Mouse (Mus musculus): ENCODE results near the gene Slc6a18. TPM values are rescaled to one million over a fixed set of nuclear protein-coding genes. Genes with fewer than 3 reads are reported as not detected.
"Not testable (repeated sequence)": the region's sequence is repeated elsewhere in the genome, so short reads cannot be mapped to it uniquely, and the experiment has no call there.

Slc6a18 gene
- polyA plus RNA-seq (2016; fragmentation: Nextera tagmentation; extraction: Ambion mirVana) = not detected in 2 replicates

DNA sequence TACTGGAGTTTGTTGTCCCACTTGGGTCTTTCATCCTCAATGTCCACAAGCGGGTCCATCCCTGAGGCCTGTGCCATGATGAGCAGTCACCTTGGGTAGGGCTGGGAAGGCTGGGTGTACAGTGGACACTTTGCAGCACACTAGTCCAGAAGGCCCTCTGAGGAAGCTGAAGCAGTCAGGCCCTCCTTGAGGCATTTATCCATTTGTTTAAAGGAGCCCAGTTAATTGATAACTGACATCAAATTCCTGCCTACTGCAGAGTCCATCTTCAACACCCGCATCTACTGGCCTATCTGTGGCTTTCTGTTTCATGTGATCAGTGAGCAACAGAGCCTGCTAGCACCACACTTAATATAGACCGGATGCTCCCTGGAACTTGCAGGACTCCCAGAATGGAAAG is at the start of gene Slc6a18:
Gene Slc6a18, minus strand, starts transcription at position 171 of the 400 bp plus-strand sequence.
- H3K9me3 ChIP-seq = no peaks in the 10 kb centered on the region
- WGBS = 85% methylated on average over 3 of the region's 3 CpGs

DNA sequence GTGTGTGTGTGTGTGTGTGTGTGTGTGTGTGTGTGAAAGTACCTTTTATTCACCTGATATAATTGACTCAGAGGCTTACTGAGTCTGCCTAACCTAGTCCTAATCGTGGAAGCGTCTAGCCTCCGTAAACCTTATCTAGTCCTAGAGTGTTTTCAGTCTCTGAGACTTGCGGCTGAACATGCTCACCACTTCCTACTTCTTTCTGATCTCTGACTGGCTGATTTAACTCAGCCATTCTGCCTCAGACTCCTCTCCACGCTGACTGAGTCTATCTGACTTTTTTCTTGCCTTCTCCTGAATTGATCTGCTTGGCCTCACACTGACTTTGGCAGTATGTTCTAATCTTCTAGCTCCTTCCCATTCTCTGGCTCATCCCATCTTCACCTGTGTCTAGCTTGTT is 47.5 kb upstream of the Slc6a18 start:
- H3K27ac ChIP-seq (replicated peaks) = no peak overlapping the region
- H3K4me1 ChIP-seq = peaks cover 6% of the 10 kb centered on the region; the same call in 1 of the 2 replicates
- 89% methylated on average over 5 of the region's 5 CpGs for WGBS
- no peaks in the 10 kb centered on the region for H3K9me3 ChIP-seq
- no peaks in the 10 kb centered on the region for H3K36me3 ChIP-seq (replicated peaks)
- no peak for DNase-seq (ENCODE audit: low spot score)
- no peak overlapping the region for H3K4me3 ChIP-seq
- H3K27me3 ChIP-seq (replicated peaks; ENCODE audit: low read depth, poor library complexity, severe bottlenecking) = peaks cover 10% of the 10 kb centered on the region; the same call in 1 of the 2 replicates

More for the DNA sequence above, at the start of gene Slc6a18:
- Histone ChIP-seq H3K27ac (replicated peaks) (no peak within 1 kb of the TSS), H3K4me3 (no peak within 1 kb of the TSS), H3K4me1 (no peaks in the 10 kb centered on the region), H3K36me3 (replicated peaks) (no peaks in the 10 kb centered on the region), H3K27me3 (replicated peaks; ENCODE audit: low read depth, poor library complexity, severe bottlenecking) (no peaks in the 10 kb centered on the region)
- DNase-seq (ENCODE audit: low spot score) = no peak

DNA sequence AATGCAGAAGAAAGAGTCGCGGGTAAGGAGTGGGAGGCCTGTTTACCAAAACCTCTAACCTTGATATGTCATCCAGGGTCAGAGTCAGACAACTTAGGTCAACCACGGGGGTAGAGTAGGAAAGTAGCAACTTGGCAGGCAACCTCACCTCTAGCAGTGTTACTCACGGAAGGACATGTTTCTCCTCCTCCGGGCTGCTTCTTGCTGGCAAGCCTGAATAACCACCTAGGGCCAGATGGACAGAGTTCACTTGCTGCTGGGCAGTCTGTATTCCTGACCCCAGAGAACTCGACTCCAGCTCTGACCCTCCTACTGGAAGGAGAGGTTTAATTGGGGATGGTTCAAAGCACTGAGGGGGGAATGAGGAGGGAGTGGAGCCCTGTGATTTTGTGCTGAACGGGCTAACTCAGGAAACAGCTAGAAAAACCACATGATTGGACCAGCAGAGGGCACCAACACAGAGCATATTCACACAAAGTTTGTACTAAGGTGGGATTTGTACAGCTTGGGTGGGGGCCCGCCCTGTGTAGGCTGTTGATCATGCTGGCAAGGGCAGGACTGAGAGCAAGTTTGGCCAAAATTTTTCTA is 45.4 kb upstream of the Slc6a18 start:
- H3K27me3 ChIP-seq (replicated peaks; ENCODE audit: low read depth, poor library complexity, severe bottlenecking) = 0 out of 2 replicates have a peak, but pooled peaks cover 10% of the 10 kb centered on the region
- H3K9me3 ChIP-seq = no peaks in the 10 kb centered on the region
- peak; percentile 42 for DNase-seq (ENCODE audit: low spot score)
- H3K4me3 ChIP-seq = no peak overlapping the region
- no peak overlapping the region for H3K27ac ChIP-seq (replicated peaks)
- no peaks in the 10 kb centered on the region for H3K36me3 ChIP-seq (replicated peaks)
- peaks cover 6% of the 10 kb centered on the region; the same call in 1 of the 2 replicates for H3K4me1 ChIP-seq
- WGBS = 38% methylated on average over 8 of the region's 8 CpGs

DNA sequence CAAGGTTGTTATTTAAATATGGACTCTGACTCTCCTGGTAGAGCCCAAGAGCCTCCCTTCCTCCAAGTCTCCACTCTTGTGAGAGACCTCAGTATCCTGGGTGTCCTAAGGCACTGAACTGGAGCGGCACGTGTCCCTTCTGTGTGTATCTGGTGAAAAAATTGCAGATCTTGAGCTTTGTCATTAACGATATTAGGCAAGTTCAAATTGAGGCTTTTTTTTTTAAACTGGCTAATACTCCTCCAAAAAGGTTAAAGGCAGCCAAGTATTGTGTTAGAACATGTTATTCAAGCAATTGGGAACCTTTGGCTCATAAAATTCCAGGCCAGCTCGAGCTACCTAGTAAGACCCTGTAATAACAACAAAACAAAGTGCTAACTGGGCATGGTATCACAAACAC is 42.4 kb upstream of the Slc6a18 start:
- H3K9me3 ChIP-seq = no peaks in the 10 kb centered on the region
- no peak overlapping the region for H3K27ac ChIP-seq (replicated peaks)
- no peak overlapping the region for H3K4me3 ChIP-seq
- DNase-seq (ENCODE audit: low spot score) = no peak
- no peaks in the 10 kb centered on the region for H3K4me1 ChIP-seq
- no peaks in the 10 kb centered on the region for H3K36me3 ChIP-seq (replicated peaks)
- 0 out of 2 replicates have a peak, but pooled peaks cover 10% of the 10 kb centered on the region for H3K27me3 ChIP-seq (replicated peaks; ENCODE audit: low read depth, poor library complexity, severe bottlenecking)
- WGBS = 83% methylated on average over 4 of the region's 4 CpGs

DNA sequence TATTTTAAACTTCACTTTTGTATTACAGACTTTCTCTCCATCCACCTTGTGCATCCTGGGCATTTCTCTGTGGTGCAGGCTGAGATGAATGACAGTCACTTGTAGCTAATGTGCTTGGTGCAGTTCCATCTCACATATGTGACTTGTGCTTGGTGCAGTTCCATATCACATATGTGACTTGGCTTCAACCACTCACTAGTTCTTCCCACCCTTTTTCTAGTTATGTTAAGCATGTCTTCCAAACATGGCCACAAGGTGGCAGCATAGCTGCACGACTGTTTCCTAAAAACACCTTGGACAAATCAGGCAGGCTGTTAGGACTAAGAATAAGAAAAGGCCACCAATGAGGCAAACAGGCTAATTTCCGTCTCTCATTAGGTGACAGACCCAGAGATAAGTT is 40.4 kb upstream of the Slc6a18 start:
- peak; percentile 82 for DNase-seq (ENCODE audit: low spot score)
- H3K36me3 ChIP-seq (replicated peaks) = no peaks in the 10 kb centered on the region
- no peaks in the 10 kb centered on the region for H3K9me3 ChIP-seq
- H3K4me1 ChIP-seq = 0 out of 2 replicates have a peak, but pooled peaks cover 4% of the 10 kb centered on the region
- no peak overlapping the region for H3K27ac ChIP-seq (replicated peaks)
- H3K4me3 ChIP-seq = no peak overlapping the region
- H3K27me3 ChIP-seq (replicated peaks; ENCODE audit: low read depth, poor library complexity, severe bottlenecking) = 0 out of 2 replicates have a peak, but pooled peaks cover 9% of the 10 kb centered on the region
- WGBS = 7% methylated on average over 2 of the region's 2 CpGs

DNA sequence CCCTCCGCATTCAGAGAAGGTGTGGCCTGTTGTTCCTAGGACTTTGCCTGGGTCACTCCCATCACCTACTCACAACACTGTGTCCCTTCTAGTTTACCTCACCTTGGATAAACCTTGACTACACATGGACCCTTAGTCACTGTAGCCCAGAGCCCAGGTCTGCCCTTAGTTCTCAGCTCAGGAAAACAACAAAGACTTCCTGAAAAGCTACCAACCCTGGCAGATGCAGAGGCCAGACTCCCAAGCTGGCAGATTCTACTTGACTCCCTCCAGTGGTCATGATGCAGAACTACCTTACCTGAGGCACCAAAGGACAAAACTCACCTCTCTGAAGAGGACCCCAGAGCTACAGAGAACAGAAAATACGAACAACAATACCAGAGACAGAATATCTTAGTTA is 36.2 kb upstream of the Slc6a18 start:
- DNase-seq (ENCODE audit: low spot score) = no peak
- H3K4me3 ChIP-seq = no peak overlapping the region
- H3K9me3 ChIP-seq = no peaks in the 10 kb centered on the region
- H3K36me3 ChIP-seq (replicated peaks) = no peaks in the 10 kb centered on the region
- H3K4me1 ChIP-seq = 0 out of 2 replicates have a peak, but pooled peaks cover 4% of the 10 kb centered on the region
- WGBS = 68% methylated on average over 2 of the region's 2 CpGs
- H3K27me3 ChIP-seq (replicated peaks; ENCODE audit: low read depth, poor library complexity, severe bottlenecking) = no peaks in the 10 kb centered on the region
- H3K27ac ChIP-seq (replicated peaks) = no peak overlapping the region

DNA sequence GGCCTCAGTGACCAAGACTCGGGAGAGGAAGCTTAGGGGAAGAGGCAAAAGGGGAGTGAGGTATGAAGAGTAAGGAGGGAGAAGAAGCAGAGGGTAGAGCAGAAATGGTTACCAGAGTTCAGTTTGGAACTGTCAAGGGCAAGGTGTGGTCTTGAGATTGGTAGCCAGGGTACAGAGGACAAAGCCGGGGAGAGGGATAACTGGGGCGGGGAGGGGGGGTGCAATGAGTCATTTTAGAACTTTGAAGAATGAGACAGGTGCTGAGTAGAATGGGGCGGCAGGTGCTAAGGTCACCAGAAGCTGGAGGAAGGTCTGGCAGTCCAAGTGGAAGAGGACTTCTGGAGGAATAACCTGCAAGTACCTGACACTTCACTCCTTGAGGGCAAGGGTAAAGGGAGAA is 35.4 kb upstream of the Slc6a18 start:
- Histone ChIP-seq H3K27me3 (replicated peaks; ENCODE audit: low read depth, poor library complexity, severe bottlenecking) (no peaks in the 10 kb centered on the region), H3K4me3 (no peak overlapping the region), H3K9me3 (no peaks in the 10 kb centered on the region), H3K4me1 (0 out of 2 replicates have a peak, but pooled peaks cover 4% of the 10 kb centered on the region), H3K27ac (replicated peaks) (no peak overlapping the region), H3K36me3 (replicated peaks) (no peaks in the 10 kb centered on the region)
- WGBS = 78% methylated on average over 4 of the region's 4 CpGs
- no peak for DNase-seq (ENCODE audit: low spot score)

DNA sequence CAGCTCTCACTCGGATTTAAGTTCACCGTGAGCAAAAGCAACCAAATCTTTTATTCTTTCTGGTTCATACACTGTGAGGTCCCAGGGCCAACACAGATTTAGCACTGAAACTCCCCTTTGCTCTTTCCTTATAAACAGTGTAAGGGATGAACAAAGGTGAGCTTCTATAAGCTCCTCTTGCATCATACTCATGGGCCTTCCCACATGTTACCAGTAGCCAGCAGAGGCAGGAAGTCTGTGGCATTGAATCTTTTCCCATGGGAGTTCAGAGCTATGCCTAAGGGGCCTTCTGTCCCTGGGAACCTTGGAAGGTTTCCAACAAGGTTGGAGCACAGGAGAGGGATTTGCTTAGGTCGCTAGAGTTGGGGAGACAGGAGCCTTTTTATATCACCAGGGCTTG is 34.4 kb upstream of the Slc6a18 start:
- 75% methylated on average over 3 of the region's 3 CpGs for WGBS
- Histone ChIP-seq H3K27me3 (replicated peaks; ENCODE audit: low read depth, poor library complexity, severe bottlenecking) (no peaks in the 10 kb centered on the region), H3K4me1 (0 out of 2 replicates have a peak, but pooled peaks cover 4% of the 10 kb centered on the region), H3K9me3 (no peaks in the 10 kb centered on the region), H3K4me3 (no peak overlapping the region), H3K36me3 (replicated peaks) (no peaks in the 10 kb centered on the region), H3K27ac (replicated peaks) (no peak overlapping the region)
- DNase-seq (ENCODE audit: low spot score) = no peak

DNA sequence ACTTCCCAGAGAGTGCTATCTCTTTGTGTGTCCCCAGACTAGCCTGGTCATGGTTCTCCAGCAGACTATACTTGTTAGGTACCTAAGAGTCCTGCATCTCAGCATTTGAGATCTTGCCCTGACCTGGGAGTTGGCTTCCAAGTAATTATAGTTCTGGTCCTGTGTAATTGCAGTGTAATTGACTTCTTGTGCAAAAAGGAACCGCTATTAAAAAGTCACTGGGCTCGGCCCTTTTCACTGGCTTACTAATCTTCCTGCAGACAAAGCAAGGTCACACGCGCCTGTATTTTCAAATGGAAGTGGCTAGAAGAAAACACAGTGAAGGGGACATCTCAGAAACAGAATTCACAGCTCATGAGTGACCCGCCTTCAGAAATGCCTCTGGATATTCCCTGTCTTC is 34.0 kb upstream of the Slc6a18 start:
- Histone ChIP-seq H3K9me3 (no peaks in the 10 kb centered on the region), H3K36me3 (replicated peaks) (no peaks in the 10 kb centered on the region), H3K4me3 (no peak overlapping the region), H3K27me3 (replicated peaks; ENCODE audit: low read depth, poor library complexity, severe bottlenecking) (no peaks in the 10 kb centered on the region), H3K4me1 (0 out of 2 replicates have a peak, but pooled peaks cover 4% of the 10 kb centered on the region), H3K27ac (replicated peaks) (no peak overlapping the region)
- DNase-seq (ENCODE audit: low spot score) = no peak
- WGBS = 81% methylated on average over 5 of the region's 5 CpGs

DNA sequence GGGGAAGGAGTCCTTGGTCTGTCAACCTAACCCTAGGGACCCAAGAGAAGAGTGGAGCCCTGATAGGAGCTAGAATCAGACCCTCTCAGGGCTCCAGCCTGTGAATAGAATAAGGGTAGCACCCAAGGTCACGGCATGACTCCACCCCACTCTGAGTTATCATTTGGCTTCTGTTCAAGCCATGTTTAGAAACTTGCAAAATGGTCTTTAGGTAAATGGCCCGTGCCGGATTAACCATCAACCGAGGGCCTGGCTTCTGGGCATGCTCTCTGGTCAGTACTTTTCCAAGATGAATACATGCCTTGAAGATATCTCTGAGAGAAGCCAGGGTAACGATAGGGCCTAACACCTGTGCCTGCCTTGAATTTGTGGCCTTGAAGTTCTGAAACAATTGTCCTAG is 33.4 kb upstream of the Slc6a18 start:
- 89% methylated on average over 5 of the region's 5 CpGs for WGBS
- H3K4me3 ChIP-seq = no peak overlapping the region
- no peak for DNase-seq (ENCODE audit: low spot score)
- no peaks in the 10 kb centered on the region for H3K36me3 ChIP-seq (replicated peaks)
- H3K27ac ChIP-seq (replicated peaks) = no peak overlapping the region
- no peaks in the 10 kb centered on the region for H3K27me3 ChIP-seq (replicated peaks; ENCODE audit: low read depth, poor library complexity, severe bottlenecking)
- no peaks in the 10 kb centered on the region for H3K9me3 ChIP-seq
- 0 out of 2 replicates have a peak, but pooled peaks cover 4% of the 10 kb centered on the region for H3K4me1 ChIP-seq

DNA sequence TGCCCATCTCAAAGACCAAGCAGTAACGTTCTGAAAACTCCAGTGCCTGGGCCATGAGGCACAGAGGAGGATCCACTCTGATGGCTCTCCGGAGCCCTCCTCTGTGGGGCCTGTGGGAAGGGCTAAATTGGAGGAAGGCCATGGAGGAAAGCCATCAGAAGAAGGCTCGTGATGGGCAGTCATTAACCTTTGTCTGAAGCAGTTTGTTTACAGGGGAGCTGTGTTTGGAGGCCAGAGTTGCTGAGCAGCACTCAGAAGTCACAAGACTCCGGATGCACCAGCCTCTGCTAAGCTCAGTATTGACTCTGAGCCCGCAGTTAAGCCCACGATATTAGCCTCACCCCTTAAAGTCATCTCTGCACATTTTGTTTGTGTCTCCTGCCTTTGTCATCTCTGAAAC is 31.7 kb upstream of the Slc6a18 start:
- Histone ChIP-seq H3K4me1 (0 out of 2 replicates have a peak, but pooled peaks cover 3% of the 10 kb centered on the region), H3K27ac (replicated peaks) (no peak overlapping the region), H3K4me3 (no peak overlapping the region), H3K27me3 (replicated peaks; ENCODE audit: low read depth, poor library complexity, severe bottlenecking) (no peaks in the 10 kb centered on the region), H3K9me3 (no peaks in the 10 kb centered on the region), H3K36me3 (replicated peaks) (no peaks in the 10 kb centered on the region)
- 72% methylated on average over 6 of the region's 6 CpGs for WGBS
- no peak for DNase-seq (ENCODE audit: low spot score)

DNA sequence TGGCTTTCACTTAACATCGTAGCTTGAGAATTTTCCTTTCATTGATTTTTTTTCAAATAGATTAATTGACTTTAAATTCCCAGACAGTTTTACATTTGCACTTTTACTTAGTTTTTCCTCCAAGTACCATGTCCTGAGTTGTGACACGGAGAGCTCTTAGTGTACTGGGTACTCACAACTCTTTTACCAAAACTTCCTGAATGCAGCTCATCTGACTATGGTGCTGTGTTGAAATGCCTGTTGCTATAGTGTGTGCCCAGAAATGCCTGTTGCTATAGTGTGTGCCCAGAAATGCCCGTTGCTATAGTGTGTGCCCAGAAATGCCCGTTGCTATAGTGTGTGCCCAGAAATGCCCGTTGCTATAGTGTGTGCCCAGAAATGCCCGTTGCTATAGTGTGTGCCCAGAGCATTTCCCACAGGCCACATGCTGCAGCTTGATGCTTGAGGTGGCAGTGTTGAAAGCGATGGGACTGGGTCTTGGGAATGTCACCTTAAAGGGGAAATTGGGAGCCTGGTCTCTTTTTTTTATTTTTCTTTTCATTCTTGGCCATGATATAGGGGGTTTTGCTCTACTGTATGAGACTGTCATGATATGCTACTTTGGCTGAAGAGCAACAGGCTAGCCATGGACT is 27.0 kb upstream of the Slc6a18 start, which contains the start of gene Slc6a19:
Gene Slc6a19, minus strand, starts transcription at position 172 of the 632 bp plus-strand sequence.
- 91% methylated on average over 7 of the region's 7 CpGs for WGBS
- Histone ChIP-seq H3K36me3 (replicated peaks) (no peaks in the 10 kb centered on the region), H3K4me1 (no peaks in the 10 kb centered on the region), H3K27me3 (replicated peaks; ENCODE audit: low read depth, poor library complexity, severe bottlenecking) (no peaks in the 10 kb centered on the region), H3K9me3 (no peaks in the 10 kb centered on the region), H3K27ac (replicated peaks) (no peak within 1 kb of the TSS), H3K4me3 (no peak within 1 kb of the TSS)
- DNase-seq (ENCODE audit: low spot score) = no peak

DNA sequence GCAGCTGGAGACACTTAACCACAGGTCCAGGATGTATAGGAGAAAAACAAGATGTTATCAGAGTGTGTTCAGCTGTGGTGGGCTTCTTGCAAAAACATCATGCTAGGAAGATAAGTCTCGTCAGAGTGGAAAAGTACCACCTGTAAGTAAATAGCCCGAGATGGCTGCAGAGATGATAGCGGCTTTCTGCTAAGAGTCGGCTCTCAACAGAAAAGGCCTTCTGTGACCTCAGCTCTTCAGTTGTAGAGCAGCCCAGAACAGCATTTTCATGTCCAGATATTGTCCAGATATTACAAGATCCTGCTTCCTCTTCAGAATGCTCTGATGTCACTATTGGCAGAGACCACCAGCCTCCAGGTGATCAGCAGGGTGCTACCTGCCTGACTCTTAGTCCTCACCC is 25.7 kb upstream of the Slc6a18 start:
- H3K9me3 ChIP-seq; H3K27ac ChIP-seq (replicated peaks); H3K4me1 ChIP-seq; DNase-seq (ENCODE audit: low spot score); H3K27me3 ChIP-seq (replicated peaks; ENCODE audit: low read depth, poor library complexity, severe bottlenecking); H3K36me3 ChIP-seq (replicated peaks); H3K4me3 ChIP-seq: not testable (repeated sequence)
- 84% methylated on average over 4 of the region's 4 CpGs for WGBS

All from embryonic facial prominence, embryonic 10.5 days (tissue).